Mouse (Mus musculus) stomach, postnatal 0 days (tissue): ENCODE measurements around the gene Cpne4.

Source experiments
- CTCF ChIP-seq: IDR thresholded peaks from 2 replicates; pipeline ENCODE4 v1.5.1; 2016; ENCODE audit warnings: antibody characterized with exemption, low read depth, mild to moderate bottlenecking, moderate library complexity
- EP300 ChIP-seq: optimal IDR thresholded peaks from 2 replicates; pipeline ENCODE3; 2016; ENCODE audit warnings: antibody characterized with exemption

DNA sequence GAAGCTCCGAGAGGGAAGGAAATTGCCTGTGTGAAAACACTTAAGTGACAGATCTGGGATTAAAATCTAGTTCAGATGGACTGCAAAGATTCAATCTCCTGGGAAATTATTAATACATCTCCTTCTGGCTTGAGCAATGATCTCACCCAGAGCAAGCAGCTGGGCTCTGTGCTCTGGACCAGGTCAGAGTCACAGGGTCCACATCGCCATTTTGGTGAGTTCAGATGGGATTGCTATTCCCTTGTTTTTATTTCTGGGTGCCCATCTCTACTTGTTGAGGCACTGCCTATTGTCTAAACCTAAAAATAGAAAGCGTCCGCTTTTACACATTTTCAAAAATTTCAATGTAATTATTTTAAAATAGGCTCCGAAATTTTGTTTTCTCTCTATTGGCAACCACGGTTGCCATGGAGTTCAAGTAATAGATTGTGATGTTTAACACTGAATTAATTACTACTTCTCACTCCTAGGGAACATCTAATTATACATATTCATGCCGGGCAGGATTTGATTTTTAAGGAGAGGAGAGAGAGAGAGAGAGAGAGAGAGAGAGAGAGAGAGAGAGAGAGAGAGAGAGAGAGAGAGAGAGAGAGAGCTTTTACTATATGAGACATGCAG lies 229.2 kb downstream of the Cpne4 start:
- TF ChIP-seq CTCF, result no peak
- no peak for TF ChIP-seq EP300
